Mouse (Mus musculus): ENCODE data around the gene Osbpl10. TPM values are rescaled to one million over a fixed set of nuclear protein-coding genes. Genes with fewer than 3 reads are reported as not detected.
A peak's percentile ranks its signal among the peaks of the same experiment; 100 is the strongest.

Osbpl10 gene
- polyA plus RNA-seq, 1 experiment from 2014 or later: 2.9 TPM

DNA sequence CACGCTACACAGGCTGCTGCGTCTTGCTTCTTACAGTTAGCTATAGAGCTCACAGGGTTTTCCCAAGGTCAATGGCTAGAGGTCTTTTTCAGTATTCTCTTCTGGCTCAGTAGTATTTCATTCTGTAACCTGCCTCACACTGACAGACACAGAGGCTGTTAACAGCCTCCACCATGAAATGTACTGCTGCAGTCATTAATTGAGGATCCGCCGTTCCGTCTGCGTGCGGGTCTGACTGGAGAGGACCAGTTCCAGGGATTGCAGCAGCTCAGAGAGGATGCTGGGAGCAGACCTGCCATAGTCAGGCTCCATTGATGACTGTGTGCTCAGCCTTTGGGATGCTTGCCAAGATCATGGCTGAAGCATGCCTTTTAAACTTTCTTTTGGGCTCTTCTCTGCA, 129.1 kb downstream of the Osbpl10 start:
- peak overlapping the region; percentile 18; the same call in 1 of the 2 replicates for H3K27ac ChIP-seq (ENCODE audit: low read length)
- H3K9ac ChIP-seq (ENCODE audit: low read depth, low read length): peak overlapping the region; percentile 16; the same call in 1 of the 2 replicates
- peak overlapping the region; percentile 22 for H3K4me2 ChIP-seq (ENCODE audit: low read length)
- no peaks in the 10 kb centered on the region for H3K9me3 ChIP-seq (replicated peaks; ENCODE audit: control insufficient read depth, low read length, poor library complexity, severe bottlenecking)
- peak; percentile 73; the same call in 1 of the 2 replicates for ATAC-seq
- 51% methylated on average over 7 of the region's 7 CpGs for WGBS
- no peaks in the 10 kb centered on the region for H3K4me1 ChIP-seq (ENCODE audit: control insufficient read depth, insufficient read depth, low read length)
- no peak overlapping the region for H3K4me3 ChIP-seq (ENCODE audit: low read depth, low read length)
- no peaks in the 10 kb centered on the region for H3K27me3 ChIP-seq (ENCODE audit: control insufficient read depth, insufficient read depth, low read depth, low read length)
- H3K36me3 ChIP-seq (ENCODE audit: control insufficient read depth, insufficient read depth, low read length): no peaks in the 10 kb centered on the region

- H3K9me3 ChIP-seq (replicated peaks; ENCODE audit: control insufficient read depth, low read length, poor library complexity, severe bottlenecking): no peaks in the 10 kb centered on the region
- no peak overlapping the region for H3K9ac ChIP-seq (ENCODE audit: low read depth, low read length)
- H3K4me1 ChIP-seq (ENCODE audit: control insufficient read depth, insufficient read depth, low read length): no peaks in the 10 kb centered on the region
- H3K4me2 ChIP-seq (ENCODE audit: low read length): no peak overlapping the region
- WGBS: 46% methylated on average over 3 of the region's 3 CpGs
- no peak overlapping the region for H3K27ac ChIP-seq (ENCODE audit: low read length)
- H3K27me3 ChIP-seq (ENCODE audit: control insufficient read depth, insufficient read depth, low read depth, low read length): no peaks in the 10 kb centered on the region
- no peak overlapping the region for H3K4me3 ChIP-seq (ENCODE audit: low read depth, low read length)
- no peak for ATAC-seq
- H3K36me3 ChIP-seq (ENCODE audit: control insufficient read depth, insufficient read depth, low read length): no peaks in the 10 kb centered on the region
These were observed 132.3 kb downstream of the Osbpl10 start for GRCm38 (mm10) chr9:115110655-115111054.

DNA sequence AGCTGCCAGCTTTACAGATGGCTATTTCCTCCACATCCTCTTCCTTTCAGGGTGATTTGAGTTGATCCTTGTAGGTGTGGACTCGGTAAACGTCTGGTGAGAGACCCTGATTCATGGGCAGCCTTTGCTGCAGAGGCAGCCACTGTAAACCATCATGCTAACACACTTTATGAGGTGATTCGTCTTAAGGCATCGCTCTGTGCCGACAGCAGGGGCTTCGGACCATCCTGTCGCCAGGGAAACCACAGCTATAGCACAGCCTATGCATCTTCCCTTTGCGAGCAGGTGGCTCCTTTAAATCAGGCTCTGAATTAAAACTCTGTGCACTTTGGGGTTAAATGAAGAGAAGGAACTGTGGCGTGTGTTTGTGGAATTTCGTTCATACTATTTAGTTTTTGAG, 138.9 kb downstream of the Osbpl10 start:
- Histone ChIP-seq H3K36me3 (ENCODE audit: control insufficient read depth, insufficient read depth, low read length) (no peaks in the 10 kb centered on the region), H3K27me3 (ENCODE audit: control insufficient read depth, insufficient read depth, low read depth, low read length) (no peaks in the 10 kb centered on the region), H3K4me2 (ENCODE audit: low read length) (no peak overlapping the region), H3K9ac (ENCODE audit: low read depth, low read length) (no peak overlapping the region), H3K4me3 (ENCODE audit: low read depth, low read length) (no peak overlapping the region), H3K27ac (ENCODE audit: low read length) (no peak overlapping the region), H3K9me3 (replicated peaks; ENCODE audit: control insufficient read depth, low read length, poor library complexity, severe bottlenecking) (no peaks in the 10 kb centered on the region), H3K4me1 (ENCODE audit: control insufficient read depth, insufficient read depth, low read length) (peaks cover 8% of the 10 kb centered on the region; the same call in 1 of the 2 replicates)
- ATAC-seq: no peak
- WGBS: 68% methylated on average over 10 of the region's 10 CpGs

GRCm38 (mm10) chr9:115120276-115120675, 141.9 kb downstream of the Osbpl10 start:
- Histone ChIP-seq H3K4me1 (ENCODE audit: control insufficient read depth, insufficient read depth, low read length) (peaks cover 8% of the 10 kb centered on the region; the same call in 1 of the 2 replicates), H3K9me3 (replicated peaks; ENCODE audit: control insufficient read depth, low read length, poor library complexity, severe bottlenecking) (no peaks in the 10 kb centered on the region), H3K36me3 (ENCODE audit: control insufficient read depth, insufficient read depth, low read length) (no peaks in the 10 kb centered on the region), H3K27ac (ENCODE audit: low read length) (no peak overlapping the region; the same call in 1 of the 2 replicates), H3K4me3 (ENCODE audit: low read depth, low read length) (no peak overlapping the region), H3K27me3 (ENCODE audit: control insufficient read depth, insufficient read depth, low read depth, low read length) (no peaks in the 10 kb centered on the region), H3K4me2 (ENCODE audit: low read length) (no peak overlapping the region), H3K9ac (ENCODE audit: low read depth, low read length) (no peak overlapping the region)
- ATAC-seq: no peak
- 71% methylated on average over 5 of the region's 5 CpGs for WGBS

DNA sequence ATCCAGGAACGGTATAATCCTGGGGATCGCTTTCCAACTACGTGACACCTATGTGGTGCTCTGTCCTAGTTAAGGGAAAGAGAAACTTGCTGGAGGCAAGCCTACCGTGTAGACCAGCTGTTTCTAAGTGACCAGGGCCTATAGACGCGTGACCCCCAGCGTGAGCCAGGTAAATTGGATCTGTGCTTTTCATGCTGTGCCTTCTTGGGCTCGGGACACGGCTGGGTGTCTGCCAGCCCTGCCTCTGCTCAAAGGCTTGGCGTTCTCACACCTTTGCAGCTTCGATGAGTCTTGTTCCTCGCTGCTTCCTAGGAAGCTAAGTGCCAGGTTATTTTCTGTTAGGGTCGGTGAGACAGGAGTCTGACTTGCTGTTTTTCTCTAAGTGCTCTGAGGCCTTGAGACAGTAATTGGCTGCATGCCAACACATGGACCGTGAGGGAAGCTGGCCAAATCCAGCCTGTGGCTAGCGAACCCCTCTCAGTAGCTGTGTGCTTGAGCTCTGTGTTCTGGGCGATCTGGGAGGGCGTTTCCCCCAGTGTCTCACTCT, 142.4 kb downstream of the Osbpl10 start:
- no peak overlapping the region; the same call in 1 of the 2 replicates for H3K9ac ChIP-seq (ENCODE audit: low read depth, low read length)
- H3K4me3 ChIP-seq (ENCODE audit: low read depth, low read length): no peak overlapping the region
- H3K4me2 ChIP-seq (ENCODE audit: low read length): no peak overlapping the region
- H3K27me3 ChIP-seq (ENCODE audit: control insufficient read depth, insufficient read depth, low read depth, low read length): no peaks in the 10 kb centered on the region
- 55% methylated on average over 17 of the region's 17 CpGs for WGBS
- H3K36me3 ChIP-seq (ENCODE audit: control insufficient read depth, insufficient read depth, low read length): no peaks in the 10 kb centered on the region
- peak; percentile 60; the same call in 1 of the 2 replicates for ATAC-seq
- no peak overlapping the region; the same call in 1 of the 2 replicates for H3K27ac ChIP-seq (ENCODE audit: low read length)
- H3K9me3 ChIP-seq (replicated peaks; ENCODE audit: control insufficient read depth, low read length, poor library complexity, severe bottlenecking): no peaks in the 10 kb centered on the region
- H3K4me1 ChIP-seq (ENCODE audit: control insufficient read depth, insufficient read depth, low read length): peaks cover 8% of the 10 kb centered on the region; the same call in 1 of the 2 replicates

DNA sequence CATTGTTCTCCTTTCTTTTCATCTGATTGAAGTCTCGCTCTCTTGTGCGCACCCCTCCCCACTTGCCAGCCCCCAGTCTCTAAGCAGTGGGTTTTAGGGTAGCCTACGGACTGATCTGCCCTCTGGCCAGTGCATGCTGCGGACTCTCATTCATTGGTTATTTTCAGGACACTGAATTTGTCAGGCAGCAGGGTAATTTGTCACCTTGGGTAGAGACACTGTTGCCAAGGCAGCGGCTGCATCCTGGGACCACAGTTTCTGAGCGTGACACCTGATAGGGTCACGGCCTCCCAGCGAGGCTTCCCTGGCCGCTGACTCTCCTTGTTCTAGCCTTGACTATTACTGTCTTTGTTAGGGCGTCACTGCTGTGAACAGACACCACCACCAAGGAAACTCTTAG, 149.0 kb downstream of the Osbpl10 start:
- no peaks in the 10 kb centered on the region for H3K9me3 ChIP-seq (replicated peaks; ENCODE audit: control insufficient read depth, low read length, poor library complexity, severe bottlenecking)
- H3K4me1 ChIP-seq (ENCODE audit: control insufficient read depth, insufficient read depth, low read length): peaks cover 5% of the 10 kb centered on the region; the same call in 1 of the 2 replicates
- ATAC-seq: no peak
- no peak overlapping the region for H3K27ac ChIP-seq (ENCODE audit: low read length)
- no peaks in the 10 kb centered on the region for H3K36me3 ChIP-seq (ENCODE audit: control insufficient read depth, insufficient read depth, low read length)
- no peak overlapping the region for H3K9ac ChIP-seq (ENCODE audit: low read depth, low read length)
- no peak overlapping the region for H3K4me3 ChIP-seq (ENCODE audit: low read depth, low read length)
- no peak overlapping the region for H3K4me2 ChIP-seq (ENCODE audit: low read length)
- H3K27me3 ChIP-seq (ENCODE audit: control insufficient read depth, insufficient read depth, low read depth, low read length): no peaks in the 10 kb centered on the region
- 25% methylated on average over 10 of the region's 10 CpGs for WGBS

DNA sequence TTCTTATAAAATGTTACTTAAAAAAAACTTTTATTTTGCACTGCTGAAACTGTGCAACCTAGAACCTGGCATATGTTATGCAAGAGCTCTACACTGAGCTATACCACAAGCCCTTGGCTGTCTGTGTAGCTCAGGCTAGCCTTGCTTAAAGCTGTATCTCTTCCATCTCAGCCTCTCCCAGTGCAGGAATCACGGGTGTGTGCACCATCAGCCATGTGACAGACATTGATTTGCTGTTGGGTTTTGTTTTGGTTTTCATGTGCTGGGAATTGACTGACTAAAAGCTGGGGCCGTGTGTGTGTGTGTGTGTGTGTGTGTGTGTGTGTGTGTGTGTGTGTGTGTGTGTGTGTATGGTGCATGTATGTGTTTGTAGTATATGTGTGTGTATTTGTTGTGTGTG, 155.6 kb downstream of the Osbpl10 start:
- H3K9me3 ChIP-seq (replicated peaks; ENCODE audit: control insufficient read depth, low read length, poor library complexity, severe bottlenecking): no peaks in the 10 kb centered on the region
- H3K4me1 ChIP-seq (ENCODE audit: control insufficient read depth, insufficient read depth, low read length): no peaks in the 10 kb centered on the region
- 62% methylated on average over 2 of the region's 2 CpGs for WGBS
- ATAC-seq: no peak
- no peak overlapping the region for H3K9ac ChIP-seq (ENCODE audit: low read depth, low read length)
- H3K4me3 ChIP-seq (ENCODE audit: low read depth, low read length): no peak overlapping the region
- H3K27me3 ChIP-seq (ENCODE audit: control insufficient read depth, insufficient read depth, low read depth, low read length): no peaks in the 10 kb centered on the region
- H3K36me3 ChIP-seq (ENCODE audit: control insufficient read depth, insufficient read depth, low read length): no peaks in the 10 kb centered on the region
- H3K27ac ChIP-seq (ENCODE audit: low read length): no peak overlapping the region
- H3K4me2 ChIP-seq (ENCODE audit: low read length): no peak overlapping the region

GRCm38 (mm10) chr9:115134736-115135135, 156.4 kb downstream of the Osbpl10 start:
- Histone ChIP-seq H3K4me3 (ENCODE audit: low read depth, low read length) (no peak overlapping the region), H3K27ac (ENCODE audit: low read length) (no peak overlapping the region), H3K9me3 (replicated peaks; ENCODE audit: control insufficient read depth, low read length, poor library complexity, severe bottlenecking) (no peaks in the 10 kb centered on the region), H3K4me1 (ENCODE audit: control insufficient read depth, insufficient read depth, low read length) (no peaks in the 10 kb centered on the region), H3K27me3 (ENCODE audit: control insufficient read depth, insufficient read depth, low read depth, low read length) (no peaks in the 10 kb centered on the region), H3K36me3 (ENCODE audit: control insufficient read depth, insufficient read depth, low read length) (no peaks in the 10 kb centered on the region), H3K9ac (ENCODE audit: low read depth, low read length) (no peak overlapping the region), H3K4me2 (ENCODE audit: low read length) (no peak overlapping the region)
- ATAC-seq: no peak
- WGBS: 39% methylated on average over 4 of the region's 4 CpGs

DNA sequence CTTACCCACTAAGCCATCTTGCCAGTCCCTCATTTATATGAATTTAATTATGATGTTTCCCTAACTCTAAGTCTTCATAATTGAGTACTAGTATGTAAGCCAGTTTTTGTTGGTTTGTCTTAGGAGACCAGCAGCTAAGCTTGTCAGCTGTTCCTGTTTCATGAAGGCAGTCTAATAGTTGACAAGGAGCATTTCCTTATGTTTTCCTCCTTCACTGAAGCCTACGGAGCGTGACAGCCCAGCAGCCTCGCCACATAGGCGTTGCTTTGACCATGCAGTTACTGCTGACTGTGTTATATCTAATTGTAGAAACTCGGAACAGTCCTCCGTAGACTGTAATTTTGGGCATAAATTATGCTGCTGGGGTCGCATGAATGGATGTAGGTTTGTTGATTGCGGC, 157.0 kb downstream of the Osbpl10 start:
- no peaks in the 10 kb centered on the region for H3K36me3 ChIP-seq (ENCODE audit: control insufficient read depth, insufficient read depth, low read length)

More for the DNA sequence above, 157.0 kb downstream of the Osbpl10 start:
- Histone ChIP-seq H3K9me3 (replicated peaks; ENCODE audit: control insufficient read depth, low read length, poor library complexity, severe bottlenecking) (no peaks in the 10 kb centered on the region), H3K27ac (ENCODE audit: low read length) (no peak overlapping the region), H3K4me1 (ENCODE audit: control insufficient read depth, insufficient read depth, low read length) (no peaks in the 10 kb centered on the region; the same call in 1 of the 2 replicates), H3K4me3 (ENCODE audit: low read depth, low read length) (no peak overlapping the region), H3K9ac (ENCODE audit: low read depth, low read length) (no peak overlapping the region), H3K4me2 (ENCODE audit: low read length) (no peak overlapping the region), H3K27me3 (ENCODE audit: control insufficient read depth, insufficient read depth, low read depth, low read length) (no peaks in the 10 kb centered on the region)
- 71% methylated on average over 8 of the region's 8 CpGs for WGBS
- ATAC-seq: no peak

All from midbrain, embryonic 16.5 days (tissue).